Mouse (Mus musculus): Measurements from ENCODE around the gene Ankrd37. TPM values are rescaled to one million over a fixed set of nuclear protein-coding genes. Genes with fewer than 3 reads are reported as not detected.

Gene Ankrd37
- total and polyA plus RNA-seq, 3 experiments: 15.5 to 30.8 TPM; not detected in 1

GRCm38 (mm10) chr8:45975837-45976468, 29.6 kb downstream of the Ankrd37 start (continued):
- TF ChIP-seq KAT2A (conservative IDR thresholded peaks at IDR 0.05; ENCODE audit: low read depth, low read length): no peak
- no peak for TF ChIP-seq POLR2AphosphoS5 (IDR thresholded peaks at IDR 0.05; ENCODE audit: borderline replicate concordance, low read depth, low read length)

GRCm38 (mm10) chr8:45975126-45975836, 30.2 kb downstream of the Ankrd37 start, which contains the start of the genes 1700029J07Rik and Ufsp2:
Gene 1700029J07Rik, minus strand, starts transcription at chr8:45975252.
Gene Ufsp2, plus strand, starts transcription at chr8:45975528.
- DNase-seq (ENCODE audit: low read depth, low spot score): peak; percentile 99
- peak within 1 kb of the TSS; percentile 92 for H3K27ac ChIP-seq (ENCODE audit: control insufficient read depth, low read depth, low read length)
- H3K9ac ChIP-seq (ENCODE audit: control insufficient read depth, low read depth, low read length, poor library complexity, severe bottlenecking): peak within 1 kb of the TSS; percentile 82
- H3K4me1 ChIP-seq (ENCODE audit: control insufficient read depth in 1 of 2, insufficient read depth in 2 of 2, low read length in 2 of 2): peaks cover 0 to 4% of the 10 kb centered on the region in 2 experiments; a peak in 1 of 4 replicates
- H3K4me3 ChIP-seq (ENCODE audit: control insufficient read depth in 1 of 2, insufficient read depth in 1 of 2, low read depth in 2 of 2, low read length in 2 of 2): peak within 1 kb of the TSS; percentile 67 to 84
- no peaks in the 10 kb centered on the region for H3K27me3 ChIP-seq (ENCODE audit: control insufficient read depth in 1 of 2, insufficient read depth in 2 of 2, low read length in 2 of 2)
- peaks cover 8 to 10% of the 10 kb centered on the region in 2 experiments for H3K36me3 ChIP-seq (ENCODE audit: control insufficient read depth in 1 of 2, insufficient read depth in 2 of 2, low read length in 2 of 2)
- no peaks in the 10 kb centered on the region for H3K9me3 ChIP-seq (replicated peaks; ENCODE audit: insufficient read depth, low read length)
- peaks cover 9% of the 10 kb centered on the region for H3K79me2 ChIP-seq (ENCODE audit: control insufficient read depth, insufficient read depth, low read length, poor library complexity)
- peak; percentile 53; the same call in 1 of the 2 replicates for TF ChIP-seq CHD1 (IDR thresholded peaks at IDR 0.05; ENCODE audit: low read depth, low read length)
- TF ChIP-seq EP300 (IDR thresholded peaks at IDR 0.05; ENCODE audit: low read depth in 1 of 2, low read length in 2 of 2): no peak; a peak in 1 of 4 replicates
- no peak for TF ChIP-seq MAZ (IDR thresholded peaks at IDR 0.05; ENCODE audit: low read depth, low read length)
- peak; percentile 86 for TF ChIP-seq MAX (IDR thresholded peaks at IDR 0.05; ENCODE audit: low read length)
- TF ChIP-seq ZMIZ1 (IDR thresholded peaks at IDR 0.05; ENCODE audit: low read depth, low read length): no peak; the same call in 1 of the 2 replicates
- peak; percentile 71; the same call in 1 of the 2 replicates for TF ChIP-seq JUND (IDR thresholded peaks at IDR 0.05; ENCODE audit: low read depth, low read length)
- TF ChIP-seq ELF1 (IDR thresholded peaks at IDR 0.05; ENCODE audit: low read depth, low read length): peak; percentile 90
- no peak for TF ChIP-seq BHLHE40 (IDR thresholded peaks at IDR 0.05; ENCODE audit: borderline replicate concordance, low read depth, low read length)
- no peak for TF ChIP-seq MAFK (IDR thresholded peaks at IDR 0.05; ENCODE audit: borderline replicate concordance, low read depth, low read length)
- no peak for TF ChIP-seq ETS1 (IDR thresholded peaks at IDR 0.05; ENCODE audit: low read depth, low read length)
- no peak for TF ChIP-seq ZC3H11A (IDR thresholded peaks at IDR 0.05; ENCODE audit: low read depth, low read length)
- peak; percentile 88 for TF ChIP-seq KAT2A (conservative IDR thresholded peaks at IDR 0.05; ENCODE audit: low read depth, low read length)
- TF ChIP-seq NELFE (IDR thresholded peaks at IDR 0.05; ENCODE audit: low read depth, low read length): peak; percentile 78
- no peak for TF ChIP-seq SMC3 (IDR thresholded peaks at IDR 0.05; ENCODE audit: low read depth, low read length)
- TF ChIP-seq TCF12 (IDR thresholded peaks at IDR 0.05; ENCODE audit: low read depth, low read length): no peak; the same call in none of the 2 replicates
- no peak for TF ChIP-seq POLR2AphosphoS5 (IDR thresholded peaks at IDR 0.05; ENCODE audit: borderline replicate concordance, low read depth, low read length)
- no peak for TF ChIP-seq ZNF384 (IDR thresholded peaks at IDR 0.05; ENCODE audit: low read depth, low read length)
- no peak for TF ChIP-seq USF1 (IDR thresholded peaks at IDR 0.05; ENCODE audit: low read depth, low read length)
- no peak for TF ChIP-seq ZKSCAN1 (IDR thresholded peaks at IDR 0.05; ENCODE audit: low read depth, low read length)
- TF ChIP-seq MEF2A (IDR thresholded peaks at IDR 0.05; ENCODE audit: extremely low read depth, insufficient replicate concordance, low read depth, low read length, poor library complexity, severe bottlenecking): no peak
- peak; percentile 72 for TF ChIP-seq E2F4 (IDR thresholded peaks at IDR 0.05; ENCODE audit: borderline replicate concordance, low read depth, low read length)
- peak; percentile 97 for TF ChIP-seq HCFC1 (IDR thresholded peaks at IDR 0.05; ENCODE audit: low read depth, low read length)
- TF ChIP-seq UBTF (IDR thresholded peaks at IDR 0.05; ENCODE audit: borderline replicate concordance, insufficient read depth, low read depth, low read length): no peak
- TF ChIP-seq SIN3A (IDR thresholded peaks at IDR 0.05; ENCODE audit: low read length): peak; percentile 97
- TF ChIP-seq TAL1 (IDR thresholded peaks at IDR 0.05; ENCODE audit: low read length): no peak
- no peak for TF ChIP-seq MYB (IDR thresholded peaks at IDR 0.05; ENCODE audit: low read depth, low read length)
- no peak for TF ChIP-seq USF2 (IDR thresholded peaks at IDR 0.05; ENCODE audit: borderline replicate concordance in 1 of 2, insufficient read depth in 1 of 2, low read depth in 1 of 2, low read length in 2 of 2)
- TF ChIP-seq GATA1 (IDR thresholded peaks at IDR 0.05; ENCODE audit: low read depth, low read length): no peak
- no peak for TF ChIP-seq GABPA (IDR thresholded peaks at IDR 0.05; ENCODE audit: low read depth, low read length)
- no peak for TF ChIP-seq RCOR1 (IDR thresholded peaks at IDR 0.05; ENCODE audit: low read depth, low read length)
- TF ChIP-seq TBP (IDR thresholded peaks at IDR 0.05; ENCODE audit: low read depth, low read length): peak; percentile 70
- no peak for TF ChIP-seq CHD2 (IDR thresholded peaks at IDR 0.05; ENCODE audit: low read length)

Measured in MEL (cell line).